Mouse (Mus musculus) kidney, embryonic 15.5 days (tissue): ENCODE results near the gene Asic3. TPM values are rescaled to one million over a fixed set of nuclear protein-coding genes. Genes with fewer than 3 reads are reported as not detected.

Experiments
- ATAC-seq: fragments of 200-750 bp; cut with Nextera tagmentation; replicated peaks from 2 replicates; pipeline ENCODE4 v1.8.0; 2017; ENCODE audit warnings: moderate TSS enrichment; ENCODE audit not compliant: low FRiP score
- H3K27ac ChIP-seq: fragments of 300-500 bp; sonication (generic); 2 replicates; pipeline ENCODE4 v1.5.1; 2015; ENCODE audit warnings: mild to moderate bottlenecking, inconsistent platforms
- H3K27me3 ChIP-seq: fragments of 300-500 bp; sonication (generic); 2 replicates; pipeline ENCODE4 v1.6.1; 2015; ENCODE audit warnings: inconsistent platforms
- H3K36me3 ChIP-seq: fragments of 300-500 bp; sonication (generic); 2 replicates; pipeline ENCODE4 v1.6.1; 2015; ENCODE audit warnings: inconsistent platforms
- H3K4me1 ChIP-seq: fragments of 300-500 bp; sonication (generic); 2 replicates; pipeline ENCODE4 v1.6.1; 2015; ENCODE audit warnings: inconsistent platforms
- H3K4me2 ChIP-seq: fragments of 300-500 bp; sonication (generic); 2 replicates; pipeline ENCODE4 v1.6.1; 2015; ENCODE audit warnings: moderate library complexity, mild to moderate bottlenecking, inconsistent platforms
- H3K4me3 ChIP-seq: fragments of 300-500 bp; sonication (generic); replicated peaks from 2 replicates; pipeline ENCODE4 v1.5.1; 2015; ENCODE audit warnings: mild to moderate bottlenecking, inconsistent platforms
- H3K9ac ChIP-seq: fragments of 300-500 bp; sonication (generic); 2 replicates; pipeline ENCODE4 v1.6.1; 2015; ENCODE audit warnings: mild to moderate bottlenecking, inconsistent platforms
- H3K9me3 ChIP-seq: fragments of 300-500 bp; sonication (generic); replicated peaks from 2 replicates; pipeline ENCODE4 v1.6.1; 2016; ENCODE audit warnings: inconsistent platforms
- WGBS: fragments of 180-500 bp; shearing (Covaris S2); methylation state at CpG from one replicate; pipeline ENCODE4 v1.1.7; 2015; ENCODE audit warnings: mixed read lengths; 5-methylcytosine and 5-hydroxymethylcytosine counted together
- polyA plus RNA-seq: library from polyadenylated mRNA; unstranded; fragments of >200 nt; fragmentation: Nextera tagmentation; extraction: Ambion mirVana; gene quantifications from 2 replicates; pipeline ENCODE4 v1.2.1, GENCODE M21; 2015

Gene Asic3
- polyA plus RNA-seq, 1 experiment from 2014 or later, result 0.39 TPM

- peaks cover 25% of the 10 kb centered on the region for H3K36me3 ChIP-seq
- H3K4me3 ChIP-seq, result peak overlapping the region; percentile 78
- no peaks in the 10 kb centered on the region for H3K27me3 ChIP-seq
- H3K27ac ChIP-seq, result peak overlapping the region; percentile 96
- peaks cover 65% of the 10 kb centered on the region for H3K4me1 ChIP-seq
- peak overlapping the region; percentile 87 for H3K4me2 ChIP-seq
- peak overlapping the region; percentile 72 for H3K9ac ChIP-seq
- peak; percentile 19; the same call in 1 of the 2 replicates for ATAC-seq
- under 1% methylated on average over 59 of the region's 60 CpGs for WGBS
- H3K9me3 ChIP-seq, result no peaks in the 10 kb centered on the region
Measured at GRCm38 (mm10) chr5:24424861-24425411, 11.7 kb downstream of the Asic3 start.

GRCm38 (mm10) chr5:24425421-24426036 lies 12.3 kb downstream of the Asic3 start:
- H3K36me3 ChIP-seq, result peaks cover 27% of the 10 kb centered on the region
- H3K9me3 ChIP-seq, result no peaks in the 10 kb centered on the region
- H3K9ac ChIP-seq, result peak overlapping the region; percentile 72
- WGBS, result under 1% methylated on average over 27 of the region's 30 CpGs
- H3K27me3 ChIP-seq, result no peaks in the 10 kb centered on the region
- peak overlapping the region; percentile 87 for H3K4me2 ChIP-seq
- peak overlapping the region; percentile 96 for H3K27ac ChIP-seq
- peaks cover 65% of the 10 kb centered on the region for H3K4me1 ChIP-seq
- ATAC-seq, result no peak; the same call in 1 of the 2 replicates
- H3K4me3 ChIP-seq, result peak overlapping the region; percentile 78

DNA sequence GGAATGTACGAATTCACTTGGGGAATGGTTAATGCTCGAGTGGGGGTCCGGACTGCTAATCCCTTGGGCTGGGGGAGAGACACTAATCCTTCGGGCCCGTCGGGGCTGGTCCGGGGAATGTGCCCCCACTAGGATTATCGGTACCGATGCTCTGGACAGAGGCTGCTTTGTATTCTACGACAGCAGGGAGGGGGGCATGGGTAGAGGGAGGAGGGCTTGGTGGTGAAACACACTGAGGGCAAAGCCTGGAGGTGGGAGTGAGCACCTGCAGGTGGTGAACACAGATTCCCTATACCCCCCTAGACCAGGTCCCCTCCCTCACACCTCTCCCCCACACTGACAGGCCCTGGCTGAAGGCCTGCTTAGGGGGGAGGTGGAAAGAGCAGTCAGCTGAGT lies 12.8 kb downstream of the Asic3 start:
- under 1% methylated on average over 10 of the region's 10 CpGs for WGBS
- H3K4me2 ChIP-seq, result peak overlapping the region; percentile 87
- H3K4me1 ChIP-seq, result peaks cover 65% of the 10 kb centered on the region
- H3K9ac ChIP-seq, result peak overlapping the region; percentile 72
- H3K4me3 ChIP-seq, result peak overlapping the region; percentile 78
- peaks cover 27% of the 10 kb centered on the region for H3K36me3 ChIP-seq
- no peak for ATAC-seq
- H3K9me3 ChIP-seq, result no peaks in the 10 kb centered on the region
- H3K27me3 ChIP-seq, result no peaks in the 10 kb centered on the region
- peak overlapping the region; percentile 96 for H3K27ac ChIP-seq

- Histone ChIP-seq H3K4me2 (peak overlapping the region; percentile 87), H3K27ac (peak overlapping the region; percentile 96; the same call in 1 of the 2 replicates), H3K27me3 (no peaks in the 10 kb centered on the region), H3K36me3 (peaks cover 27% of the 10 kb centered on the region), H3K4me1 (peaks cover 65% of the 10 kb centered on the region), H3K9me3 (no peaks in the 10 kb centered on the region), H3K4me3 (peak overlapping the region; percentile 78), H3K9ac (peak overlapping the region; percentile 72; the same call in 1 of the 2 replicates)
- 16% methylated on average over 9 of the region's 9 CpGs for WGBS
- ATAC-seq, result no peak
Measured at GRCm38 (mm10) chr5:24426556-24427284, 13.5 kb downstream of the Asic3 start.

DNA sequence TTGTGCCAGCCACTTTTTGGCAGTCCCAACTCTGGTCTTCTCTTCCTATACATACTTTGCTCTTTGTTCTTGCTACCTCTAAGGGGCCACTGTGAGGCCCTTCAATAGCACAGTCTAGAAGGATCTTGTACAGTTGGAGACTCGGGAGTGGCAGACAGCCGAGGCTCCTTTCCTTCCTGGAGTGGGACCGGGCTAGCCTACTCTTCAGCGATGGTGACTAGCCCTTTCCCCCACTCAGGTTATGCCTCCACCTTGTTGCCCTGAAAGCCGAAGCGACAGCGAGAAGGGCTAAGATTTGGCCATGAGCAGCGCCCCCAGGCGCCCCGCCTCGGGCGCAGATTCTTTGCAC lies 14.1 kb downstream of the Asic3 start:
- Histone ChIP-seq H3K4me3 (peak overlapping the region; percentile 78; the same call in 1 of the 2 replicates), H3K27ac (peak overlapping the region; percentile 79), H3K9ac (0 out of 2 replicates have a peak overlapping the region, but pooled peaks have one; percentile 10), H3K36me3 (peaks cover 32% of the 10 kb centered on the region), H3K4me1 (peaks cover 63% of the 10 kb centered on the region), H3K9me3 (no peaks in the 10 kb centered on the region), H3K4me2 (peak overlapping the region; percentile 87), H3K27me3 (no peaks in the 10 kb centered on the region)
- 21% methylated on average over 12 of the region's 12 CpGs for WGBS
- ATAC-seq, result no peak

DNA sequence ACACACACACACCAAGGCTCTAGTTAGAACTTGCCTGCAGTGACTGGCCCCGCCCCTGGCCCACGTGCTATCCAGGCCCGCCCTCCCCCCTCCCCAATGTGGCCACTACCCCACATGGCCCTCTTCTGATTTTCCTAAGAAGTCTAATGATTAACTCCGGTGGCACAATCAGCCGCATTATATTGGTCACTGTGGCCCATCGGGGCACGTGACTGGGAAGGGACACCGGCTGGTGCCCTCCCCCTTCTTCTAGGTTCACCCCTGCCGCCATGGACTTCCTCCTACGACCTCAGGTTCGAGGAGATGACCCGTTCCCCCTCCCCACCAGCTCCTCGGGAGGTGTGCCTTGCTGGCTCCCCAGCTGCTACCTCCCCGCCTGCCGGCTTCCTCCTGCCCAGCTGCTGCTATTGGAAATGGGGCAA lies 14.8 kb downstream of the Asic3 start:
- Histone ChIP-seq H3K27me3 (no peaks in the 10 kb centered on the region), H3K9me3 (no peaks in the 10 kb centered on the region), H3K4me1 (peaks cover 55% of the 10 kb centered on the region), H3K4me3 (peak overlapping the region; percentile 78), H3K4me2 (peak overlapping the region; percentile 87), H3K9ac (peak overlapping the region; percentile 8; the same call in 1 of the 2 replicates), H3K36me3 (peaks cover 40% of the 10 kb centered on the region), H3K27ac (peak overlapping the region; percentile 79)
- WGBS, result 11% methylated on average over 15 of the region's 15 CpGs
- peak; percentile 10 for ATAC-seq

GRCm38 (mm10) chr5:24428596-24428995 lies 15.4 kb downstream of the Asic3 start:
- H3K9ac ChIP-seq, result peak overlapping the region; percentile 8; the same call in 1 of the 2 replicates
- no peaks in the 10 kb centered on the region for H3K27me3 ChIP-seq
- peak overlapping the region; percentile 87 for H3K4me2 ChIP-seq
- peak overlapping the region; percentile 78 for H3K4me3 ChIP-seq
- no peaks in the 10 kb centered on the region for H3K9me3 ChIP-seq
- H3K36me3 ChIP-seq, result peaks cover 46% of the 10 kb centered on the region
- peaks cover 54% of the 10 kb centered on the region for H3K4me1 ChIP-seq
- WGBS, result 20% methylated on average over 9 of the region's 9 CpGs
- peak overlapping the region; percentile 79 for H3K27ac ChIP-seq
- ATAC-seq, result no peak

GRCm38 (mm10) chr5:24433993-24434392 lies 20.8 kb downstream of the Asic3 start:
- no peak for ATAC-seq
- Histone ChIP-seq H3K9me3 (no peaks in the 10 kb centered on the region), H3K4me1 (peaks cover 7% of the 10 kb centered on the region), H3K4me2 (no peak overlapping the region), H3K9ac (no peak overlapping the region), H3K4me3 (no peak overlapping the region), H3K36me3 (peaks cover 100% of the 10 kb centered on the region), H3K27ac (no peak overlapping the region), H3K27me3 (no peaks in the 10 kb centered on the region)
- 87% methylated on average over 8 of the region's 8 CpGs for WGBS

DNA sequence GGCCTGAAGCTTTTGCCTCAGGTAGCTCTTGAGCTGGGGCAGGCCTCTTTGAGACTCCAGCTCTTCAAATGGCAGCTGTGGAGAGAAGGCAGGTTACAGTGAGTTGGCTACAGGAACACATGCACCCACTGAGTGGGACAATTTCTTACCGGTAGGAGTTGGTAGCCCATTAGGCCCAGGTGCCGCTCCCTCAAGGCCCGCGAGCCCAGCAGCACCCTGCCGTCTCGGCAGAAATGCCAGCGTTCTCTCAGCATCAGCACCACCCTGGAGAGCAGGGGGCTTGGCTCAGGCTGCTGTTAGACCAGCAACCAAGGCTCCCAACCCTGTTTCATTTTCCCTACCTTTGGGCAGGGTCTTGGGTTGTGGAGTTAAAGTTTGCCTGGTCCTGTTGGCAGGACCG lies 28.0 kb downstream of the Asic3 start:
- no peak for ATAC-seq
- Histone ChIP-seq H3K4me3 (no peak overlapping the region), H3K27ac (no peak overlapping the region), H3K4me1 (peaks cover 22% of the 10 kb centered on the region), H3K36me3 (peaks cover 77% of the 10 kb centered on the region), H3K27me3 (no peaks in the 10 kb centered on the region), H3K4me2 (no peak overlapping the region), H3K9ac (no peak overlapping the region), H3K9me3 (no peaks in the 10 kb centered on the region)
- WGBS, result 96% methylated on average over 8 of the region's 8 CpGs

DNA sequence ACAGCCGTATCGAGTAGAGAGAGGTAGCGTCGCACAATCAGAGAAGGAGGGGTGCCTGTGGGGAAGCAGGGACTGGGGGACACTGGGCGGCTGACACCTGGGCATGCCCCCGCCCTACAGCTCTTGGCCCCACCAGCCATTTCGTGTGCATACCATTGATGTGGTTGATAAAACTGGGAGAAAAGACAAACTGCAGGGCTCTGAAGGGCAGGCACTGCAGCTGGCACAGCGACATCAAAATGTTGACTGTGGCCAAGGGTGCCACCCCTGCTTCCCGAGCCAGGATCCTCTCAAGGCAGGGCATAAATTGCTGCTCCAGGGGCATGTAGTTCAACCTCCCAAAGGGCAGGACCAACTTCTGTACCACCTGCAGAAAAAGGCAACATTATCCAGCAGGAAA lies 28.8 kb downstream of the Asic3 start:
- Histone ChIP-seq H3K9ac (no peak overlapping the region), H3K4me2 (no peak overlapping the region), H3K27me3 (no peaks in the 10 kb centered on the region), H3K36me3 (peaks cover 69% of the 10 kb centered on the region), H3K4me3 (no peak overlapping the region), H3K9me3 (no peaks in the 10 kb centered on the region), H3K4me1 (peaks cover 26% of the 10 kb centered on the region), H3K27ac (no peak overlapping the region)
- WGBS, result 83% methylated on average over 9 of the region's 9 CpGs
- ATAC-seq, result no peak

DNA sequence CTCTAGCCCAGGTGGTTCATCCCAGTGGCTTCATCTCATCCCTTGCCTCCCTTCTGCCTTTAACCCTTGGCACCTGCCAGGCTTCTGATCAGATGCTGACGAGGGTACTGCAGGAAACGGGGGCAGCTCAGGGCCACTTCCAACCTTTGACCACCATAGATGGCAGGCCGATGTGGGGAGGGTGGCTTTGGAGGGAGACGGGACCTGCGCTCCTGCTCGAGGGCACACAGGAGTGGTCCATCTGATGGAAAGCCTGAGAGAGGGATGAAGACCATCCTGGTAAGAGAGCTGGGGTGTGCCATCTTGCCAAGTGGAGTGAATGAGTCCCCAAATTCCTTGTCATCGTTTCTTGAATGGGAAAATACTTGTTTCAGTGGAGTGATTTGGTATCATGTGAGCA lies 30.0 kb downstream of the Asic3 start:
- Histone ChIP-seq H3K4me2 (no peak overlapping the region), H3K27ac (no peak overlapping the region), H3K4me1 (peaks cover 36% of the 10 kb centered on the region), H3K36me3 (peaks cover 57% of the 10 kb centered on the region), H3K9me3 (no peaks in the 10 kb centered on the region), H3K9ac (no peak overlapping the region), H3K27me3 (no peaks in the 10 kb centered on the region), H3K4me3 (no peak overlapping the region; the same call in 1 of the 2 replicates)
- WGBS, result 88% methylated on average over 7 of the region's 7 CpGs
- no peak for ATAC-seq

- Histone ChIP-seq H3K27ac (peak overlapping the region; percentile 94; the same call in 1 of the 2 replicates), H3K4me3 (peak overlapping the region; percentile 91), H3K27me3 (no peaks in the 10 kb centered on the region), H3K9me3 (no peaks in the 10 kb centered on the region), H3K4me1 (peaks cover 36% of the 10 kb centered on the region), H3K9ac (peak overlapping the region; percentile 98), H3K4me2 (peak overlapping the region; percentile 85), H3K36me3 (peaks cover 50% of the 10 kb centered on the region)
- WGBS, result 82% methylated on average over 12 of the region's 12 CpGs
- no peak for ATAC-seq
Measured at GRCm38 (mm10) chr5:24443927-24444326, 30.7 kb downstream of the Asic3 start.
